Mouse (Mus musculus) R1 (cell line): Measurements from ENCODE around the gene Dnaic2.
A peak's percentile ranks its signal among the peaks of the same experiment; 100 is the strongest.

Source experiments
- DNase-seq: peaks from one replicate; pipeline ENCODE4 v3.0.0-alpha.2; 2018; ENCODE audit warnings: low read depth, low spot score

The Dnaic2 gene

DNA sequence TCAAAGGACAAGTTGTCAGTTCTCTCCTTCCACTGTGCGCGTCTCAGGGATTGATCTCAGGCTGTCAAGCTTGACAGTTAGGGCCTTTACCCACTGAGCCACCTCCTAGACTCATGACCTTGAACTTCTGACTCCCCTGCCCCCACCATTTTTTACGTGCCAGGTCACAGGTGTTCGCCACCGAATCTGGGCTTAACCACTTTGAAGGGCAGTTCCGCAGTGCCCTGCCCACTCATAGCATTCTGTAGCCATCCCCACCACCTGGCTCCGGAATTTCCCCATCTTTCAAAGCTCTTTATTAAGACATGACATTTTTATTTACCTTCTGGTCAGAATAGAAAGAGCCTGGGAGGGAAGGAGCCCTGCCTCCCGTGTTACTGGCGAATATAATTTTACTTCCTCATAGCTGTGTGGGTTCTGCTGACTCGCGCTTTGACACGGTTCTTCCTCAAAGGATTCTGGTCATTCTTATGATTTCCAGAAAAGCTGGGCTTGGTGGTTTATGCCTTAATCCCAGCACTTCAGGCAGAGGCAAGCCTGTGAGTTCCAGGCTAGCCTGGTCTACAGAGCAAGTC is 20.4 kb downstream of the Dnaic2 start:
- no peak for DNase-seq

DNA sequence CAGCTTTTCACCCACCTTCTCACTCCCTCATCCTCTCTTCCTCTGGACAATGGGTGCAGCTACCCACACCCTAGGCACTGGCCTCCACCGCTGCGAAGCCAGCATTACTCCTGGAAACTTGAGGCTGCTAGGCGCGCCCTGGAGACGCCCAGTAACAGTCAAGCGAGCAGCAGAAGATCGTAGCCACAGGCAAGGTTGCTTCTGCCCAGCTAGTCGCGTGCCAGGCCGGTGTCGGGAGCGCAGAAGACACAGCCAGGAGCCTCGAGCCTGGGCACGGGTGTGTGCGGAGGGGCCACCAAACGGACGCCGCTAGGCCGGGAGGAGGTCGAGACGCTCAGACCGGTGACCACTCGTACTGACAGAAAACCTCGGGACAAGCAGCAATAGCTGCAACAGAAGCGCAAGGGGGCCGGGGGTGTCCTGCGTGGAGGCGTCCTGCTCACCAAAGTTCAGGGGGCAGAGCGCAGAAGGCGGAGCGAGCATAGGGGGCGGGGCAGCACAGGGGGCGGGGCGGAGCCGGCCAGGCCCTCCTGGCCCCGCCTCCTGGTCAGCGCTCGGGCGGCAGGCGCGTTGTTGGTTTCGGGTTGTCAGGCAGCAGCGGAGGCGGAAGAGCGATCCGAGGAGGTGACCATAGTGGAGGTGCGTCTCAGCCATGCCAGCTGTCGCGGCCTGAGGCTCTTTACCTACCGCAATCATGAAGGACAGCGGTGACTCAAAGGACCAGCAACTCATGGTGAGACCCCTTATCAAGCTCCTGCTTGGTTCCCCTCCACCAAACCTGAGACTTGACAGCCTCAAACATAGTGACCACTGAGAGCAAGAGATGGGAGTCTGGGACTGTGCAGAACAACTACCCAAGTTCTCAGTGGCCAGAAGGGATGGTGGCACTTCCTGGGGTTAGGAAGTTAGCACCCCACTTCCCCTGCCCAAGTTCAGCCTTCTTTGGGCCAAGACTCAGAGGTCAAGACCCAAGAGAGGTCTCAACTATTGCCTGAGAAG is 37.9 kb downstream of the Dnaic2 start, which contains the start of gene Kif19a:
Gene Kif19a, plus strand, starts transcription at position 569 of the 999 bp plus-strand sequence.
- DNase-seq, result peak; percentile 55

DNA sequence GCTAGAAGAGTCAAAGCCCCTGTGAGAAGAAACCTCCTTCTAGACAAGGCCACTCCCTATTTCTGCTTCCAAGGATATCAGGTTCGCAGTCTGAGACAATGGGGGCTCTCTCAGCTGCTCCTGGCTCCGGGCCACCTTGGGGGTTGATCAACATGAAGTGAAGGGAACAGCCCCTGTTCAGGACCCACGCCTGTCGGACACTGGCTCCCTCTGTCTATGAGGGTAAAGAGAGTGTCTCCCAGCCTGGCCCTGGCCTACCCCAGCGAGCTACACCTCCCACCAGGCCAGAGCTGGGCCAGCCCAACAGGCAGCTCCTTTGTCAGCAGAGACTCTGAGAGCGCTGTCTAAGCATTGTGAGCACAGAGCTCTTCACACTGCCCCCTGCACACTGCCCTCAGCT is 42.7 kb downstream of the Dnaic2 start:
- DNase-seq, result no peak

DNA sequence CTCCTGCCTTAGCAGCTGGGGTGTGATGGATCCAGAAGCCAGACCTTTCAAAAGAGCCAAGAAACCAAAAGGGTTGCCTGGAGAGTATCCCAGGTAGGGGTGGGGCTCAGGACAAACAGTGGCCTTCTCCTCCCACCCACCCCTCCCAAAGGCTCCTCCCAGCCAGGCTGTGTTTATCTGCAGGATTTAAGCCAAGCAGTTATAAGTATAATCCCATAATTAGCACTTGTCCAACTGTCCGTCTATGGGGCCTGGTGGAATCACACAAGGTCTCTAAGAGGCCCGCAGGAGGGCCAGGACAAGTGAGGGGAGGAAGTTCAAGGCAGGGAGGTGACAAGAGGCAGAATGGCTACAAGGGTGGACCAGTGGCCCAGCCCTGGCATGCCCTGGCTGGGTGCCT is 44.7 kb downstream of the Dnaic2 start:
- DNase-seq, result no peak

DNA sequence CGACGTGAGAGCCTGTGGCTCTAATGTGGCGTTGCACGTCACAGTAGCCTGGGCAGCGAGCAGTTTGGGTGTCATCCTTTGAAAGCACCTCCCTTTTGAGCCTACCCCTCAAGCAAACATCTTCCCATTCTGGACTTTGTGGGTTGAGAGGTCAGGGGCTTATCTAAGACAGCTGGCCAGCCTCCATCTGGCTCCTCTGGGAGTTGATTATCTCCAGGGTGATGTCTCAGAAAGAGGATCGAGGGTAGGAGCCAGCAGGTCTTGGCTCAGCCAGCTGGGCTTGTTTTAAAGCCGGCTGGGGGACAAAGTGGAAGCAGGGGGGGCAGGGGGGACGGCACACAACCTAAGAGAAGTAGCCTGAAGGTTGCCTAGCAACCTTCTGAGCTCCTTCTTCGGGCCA is 52.9 kb downstream of the Dnaic2 start:
- no peak for DNase-seq

DNA sequence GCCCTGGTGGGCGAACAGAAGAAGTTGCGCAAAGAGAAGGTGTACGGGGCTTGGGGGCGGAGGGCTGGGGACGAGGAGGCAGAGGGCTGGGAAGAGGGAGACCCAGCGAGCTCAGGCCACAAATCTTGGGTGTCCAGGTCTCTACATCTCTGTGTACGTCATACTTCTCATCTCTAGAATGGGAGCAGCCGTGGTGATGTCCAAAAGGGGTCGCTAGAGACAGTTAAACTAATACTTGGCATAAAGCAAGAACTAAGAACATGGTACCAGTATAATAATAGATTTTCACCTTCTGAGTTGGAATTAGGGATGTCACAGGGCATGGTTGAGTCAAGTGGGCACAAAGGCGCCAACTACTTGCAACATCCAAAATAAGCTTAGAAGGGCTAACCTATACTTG is 58.7 kb downstream of the Dnaic2 start:
- DNase-seq, result peak; percentile 72

DNA sequence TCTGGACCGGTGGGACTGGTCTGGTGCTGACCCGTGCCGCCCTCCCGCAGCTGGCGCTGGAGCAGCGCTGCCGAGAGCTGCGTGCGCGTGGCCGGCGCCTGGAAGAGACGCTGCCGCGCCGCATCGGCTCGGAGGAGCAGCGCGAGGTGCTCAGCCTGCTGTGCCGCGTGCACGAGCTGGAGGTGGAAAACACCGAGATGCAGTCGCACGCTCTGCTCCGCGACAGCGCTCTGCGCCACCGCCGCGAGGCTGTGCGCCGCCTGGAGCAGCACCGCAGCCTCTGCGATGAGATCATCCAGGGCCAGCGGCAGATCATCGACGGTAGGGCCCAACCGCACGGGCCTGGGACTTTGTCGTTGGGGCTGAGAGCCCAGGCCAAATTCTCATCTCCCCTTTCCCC is 59.1 kb downstream of the Dnaic2 start:
- peak; percentile 44 for DNase-seq

DNA sequence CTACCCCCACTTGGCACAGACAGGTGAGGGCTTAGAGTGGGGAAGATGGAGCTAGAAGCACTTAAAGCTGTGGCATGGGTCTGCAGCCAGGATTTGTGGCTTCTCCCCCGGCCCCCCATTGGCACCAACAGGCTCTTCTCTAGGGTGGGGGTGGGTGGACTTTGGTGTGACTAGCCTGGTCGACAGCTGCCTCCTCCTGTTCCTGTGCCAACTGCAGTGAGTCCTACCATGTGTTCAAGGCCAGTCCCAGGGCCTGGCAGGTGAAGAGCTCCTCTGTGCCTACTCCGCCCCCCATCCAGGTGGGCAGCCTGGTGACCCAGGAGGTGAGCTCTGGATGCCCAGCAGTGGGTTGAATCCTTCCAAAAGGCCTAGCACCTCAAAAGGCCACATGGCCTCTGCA is 60.4 kb downstream of the Dnaic2 start:
- no peak for DNase-seq

DNA sequence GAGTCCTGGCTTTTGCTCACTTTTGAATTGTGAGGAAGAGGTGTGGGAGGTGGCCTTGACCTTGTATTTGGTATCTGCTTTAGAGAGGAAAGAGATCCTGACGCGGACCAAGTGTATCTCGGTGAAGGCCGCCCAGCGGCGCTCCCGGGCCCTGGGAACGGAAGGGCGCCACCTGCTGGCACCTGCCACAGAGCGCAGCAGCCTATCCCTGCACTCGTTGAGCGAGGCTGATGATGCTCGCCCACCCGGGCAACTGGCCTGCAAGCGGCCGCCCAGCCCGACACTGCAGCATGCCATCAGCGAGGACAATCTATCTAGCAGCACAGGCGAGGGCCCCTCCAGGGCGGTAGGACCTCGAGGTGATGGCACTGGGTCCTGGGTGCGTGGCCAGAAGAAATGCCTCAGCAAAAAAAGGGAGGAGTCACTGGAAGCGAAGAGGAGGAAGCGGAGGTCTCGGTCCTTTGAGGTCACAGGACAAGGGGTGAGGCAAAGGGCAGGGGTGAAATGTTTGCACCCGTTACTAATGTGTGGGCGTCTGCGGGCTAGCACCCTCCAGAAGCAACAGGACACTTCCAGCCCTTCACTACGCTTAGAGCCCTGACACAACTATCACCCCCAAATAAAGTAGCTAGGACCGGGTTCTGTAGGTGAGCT is 62.0 kb downstream of the Dnaic2 start:
- DNase-seq, result peak; percentile 76

DNA sequence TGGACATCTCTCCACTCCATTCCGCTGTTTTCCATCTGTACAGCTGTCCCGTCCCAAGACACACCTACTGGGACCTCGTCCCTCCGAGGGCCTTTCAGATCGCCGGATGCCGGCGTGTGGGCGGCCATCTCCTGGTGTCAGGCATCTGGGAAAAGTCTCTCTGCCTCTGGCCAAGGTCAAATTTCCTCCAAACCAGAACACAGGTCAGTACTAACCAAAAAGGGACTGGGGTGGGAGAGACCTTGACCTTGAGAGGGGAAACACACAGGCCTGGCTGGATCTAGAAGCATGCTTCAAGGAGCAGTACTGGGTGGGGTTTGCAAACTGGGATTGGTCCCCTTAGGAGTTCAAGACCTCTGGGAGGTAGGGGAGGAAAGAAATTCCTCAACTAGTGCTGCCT is 62.5 kb downstream of the Dnaic2 start:
- peak; percentile 73 for DNase-seq

DNA sequence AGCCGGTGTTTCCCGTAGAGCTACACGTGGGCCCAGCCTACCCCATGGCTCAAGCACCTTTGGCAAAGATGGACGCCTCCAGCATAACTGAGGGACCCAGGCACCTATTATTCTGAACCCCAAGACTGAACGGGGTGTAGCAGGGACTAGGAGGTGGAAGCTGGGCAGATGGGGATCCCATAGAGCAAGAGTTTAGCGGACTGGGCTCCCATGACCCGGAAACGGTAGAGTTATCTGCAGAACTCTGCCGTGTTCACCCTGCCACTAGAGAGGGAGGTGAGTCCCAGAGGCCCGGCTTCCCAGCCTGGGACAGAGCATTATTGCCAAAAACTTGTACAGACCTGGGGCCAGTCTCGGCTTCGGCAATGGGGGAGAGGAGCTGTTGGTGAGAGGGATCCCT is 63.0 kb downstream of the Dnaic2 start:
- no peak for DNase-seq

DNA sequence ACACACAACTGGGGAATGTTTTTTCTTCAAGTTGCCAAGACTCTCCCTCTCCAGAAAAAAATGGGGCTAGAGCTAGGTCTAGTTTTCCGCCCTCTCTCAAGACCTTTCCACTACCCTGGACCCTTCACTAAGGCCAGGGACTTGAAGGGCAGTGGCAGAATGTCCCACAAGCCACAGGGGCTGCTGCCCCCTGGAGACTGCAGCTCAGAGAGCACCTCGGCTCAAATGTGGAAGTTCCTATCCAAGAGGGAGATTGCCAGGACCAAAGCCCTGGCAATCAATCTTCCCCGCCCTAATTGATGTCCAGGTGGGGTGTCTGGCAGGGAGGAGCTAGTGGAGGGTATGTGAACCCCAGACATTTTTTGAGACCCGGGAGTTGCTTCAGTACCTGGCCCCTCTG is 63.6 kb downstream of the Dnaic2 start:
- DNase-seq, result no peak

DNA sequence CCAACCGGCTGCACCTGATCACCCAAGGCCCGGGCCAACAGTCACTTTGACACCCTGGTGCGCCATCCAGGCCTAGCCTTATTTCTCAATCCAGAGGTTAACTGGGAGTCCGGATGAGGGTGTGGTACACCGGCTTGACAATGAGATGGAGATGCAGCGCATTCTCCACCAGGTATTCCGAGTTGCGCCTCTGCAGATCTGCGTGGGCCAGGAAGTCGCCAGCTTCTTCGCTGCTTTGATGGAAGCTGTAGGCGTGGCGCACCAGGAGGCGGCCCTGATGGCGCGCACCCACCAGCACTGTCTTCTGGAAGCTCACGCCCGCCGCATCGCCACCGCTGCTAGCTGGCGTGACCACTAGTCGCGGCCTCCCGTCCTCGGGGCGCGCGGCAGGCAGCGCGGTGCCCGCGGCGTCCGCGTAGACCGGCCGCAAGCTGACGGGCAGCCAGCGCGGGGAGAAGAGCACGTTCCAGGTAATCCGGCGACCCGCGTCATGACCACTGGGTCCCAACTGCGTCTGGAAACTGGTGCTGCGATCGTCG is 64.2 kb downstream of the Dnaic2 start:
- DNase-seq, result peak; percentile 67

DNA sequence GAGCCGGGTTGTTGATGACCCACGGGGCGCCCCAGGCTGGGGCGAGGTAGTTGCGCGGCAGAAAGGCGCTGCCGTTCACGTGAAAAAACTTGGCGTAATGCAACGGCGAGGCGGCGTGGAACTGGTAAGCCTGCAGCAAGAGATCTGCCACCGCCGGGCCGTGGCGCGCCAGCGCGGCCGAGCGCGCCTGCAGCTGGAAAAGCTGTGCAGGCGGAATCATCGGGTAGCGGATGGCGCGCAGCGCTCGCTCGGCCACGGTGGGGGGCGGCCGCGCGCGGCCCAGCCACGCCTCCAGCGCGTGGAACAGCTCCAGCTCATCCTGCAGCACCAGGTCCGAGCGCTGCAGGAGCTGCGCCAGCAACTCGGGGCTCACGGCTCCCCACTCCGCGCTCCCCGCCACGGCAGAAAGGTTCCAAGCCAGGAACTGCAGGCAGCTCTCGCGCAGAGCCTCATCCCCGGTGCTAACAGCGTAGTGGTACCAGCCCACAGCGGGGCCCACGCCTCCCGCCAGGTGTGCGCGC is 64.7 kb downstream of the Dnaic2 start:
- peak; percentile 69 for DNase-seq

DNA sequence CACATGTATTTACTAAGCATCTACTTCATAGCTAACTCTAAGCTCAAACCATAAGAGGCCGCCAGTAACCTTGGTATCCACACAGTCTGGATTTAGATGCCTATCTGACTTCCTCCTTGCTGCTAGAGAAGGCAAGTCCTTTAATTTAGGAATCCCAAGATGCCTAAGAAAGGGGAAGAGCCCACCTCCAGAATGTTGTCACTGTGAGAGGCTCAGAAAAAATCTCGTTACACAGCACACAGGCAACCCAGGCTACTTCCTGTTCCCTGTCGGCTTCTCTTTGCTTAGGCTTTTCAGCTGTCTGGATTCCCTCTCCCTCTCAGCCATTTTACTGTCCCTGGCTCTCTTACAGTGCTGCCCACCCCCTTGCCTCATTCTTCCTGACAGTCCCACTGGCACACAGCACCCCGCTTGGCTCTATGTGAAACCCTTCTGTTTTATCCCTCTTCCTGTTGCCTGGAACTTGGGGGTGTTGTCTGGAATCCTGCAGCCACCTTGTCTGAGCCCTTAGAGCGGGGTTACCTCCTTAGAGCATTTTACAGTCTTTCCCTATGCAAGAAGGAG is 65.8 kb downstream of the Dnaic2 start:
- DNase-seq, result no peak

DNA sequence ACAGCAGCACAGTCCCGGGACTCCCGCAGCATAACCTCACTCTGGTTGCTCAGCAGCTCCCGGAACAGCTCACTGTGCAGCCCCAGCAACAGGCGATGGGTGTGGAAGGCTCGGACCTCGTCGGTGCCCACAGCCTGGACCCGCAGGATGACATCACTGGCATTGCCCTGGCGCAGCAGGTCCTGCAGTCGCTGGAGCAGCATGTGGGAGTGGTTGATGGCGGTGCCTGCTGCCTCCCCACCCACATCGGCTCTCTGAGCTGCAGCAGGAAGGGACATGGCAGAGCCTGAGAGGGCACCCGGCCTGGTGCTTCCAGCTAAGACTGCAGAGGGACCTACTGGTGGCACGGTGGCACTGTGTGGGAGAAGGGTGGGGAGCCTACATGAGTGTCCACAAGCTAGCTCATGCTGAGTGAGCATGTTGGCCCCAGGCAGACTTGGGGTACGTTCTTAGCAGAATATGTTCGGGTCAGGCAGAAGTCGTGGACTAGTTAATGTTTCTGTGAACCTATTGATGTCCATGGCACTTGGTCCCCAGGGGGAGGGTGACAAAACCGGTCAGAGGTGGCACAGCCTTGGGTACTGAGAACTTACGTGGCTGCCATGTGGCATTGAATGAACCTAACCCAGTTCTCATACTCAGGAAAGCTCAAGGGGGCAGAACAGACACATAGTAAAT is 66.8 kb downstream of the Dnaic2 start:
- no peak for DNase-seq

DNA sequence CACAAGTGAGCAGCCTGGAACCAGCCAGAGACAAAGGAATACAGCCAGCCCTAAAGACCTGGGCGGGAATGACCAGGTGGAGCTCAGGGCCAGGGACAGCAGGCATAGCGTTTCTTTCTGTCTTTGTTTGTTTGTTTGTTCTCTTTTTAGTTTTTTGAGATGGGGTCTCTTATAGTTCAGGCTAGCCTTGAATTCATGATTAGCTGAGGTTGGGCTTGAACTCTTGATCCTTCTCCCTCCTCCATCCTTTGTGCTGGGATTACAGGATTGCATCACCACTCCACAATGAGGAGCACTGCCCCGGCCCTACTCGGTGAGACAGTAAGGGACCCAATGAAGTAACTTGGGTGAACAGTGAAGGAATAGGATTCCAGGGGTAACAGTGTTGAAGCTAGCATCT is 67.5 kb downstream of the Dnaic2 start:
- DNase-seq, result no peak

DNA sequence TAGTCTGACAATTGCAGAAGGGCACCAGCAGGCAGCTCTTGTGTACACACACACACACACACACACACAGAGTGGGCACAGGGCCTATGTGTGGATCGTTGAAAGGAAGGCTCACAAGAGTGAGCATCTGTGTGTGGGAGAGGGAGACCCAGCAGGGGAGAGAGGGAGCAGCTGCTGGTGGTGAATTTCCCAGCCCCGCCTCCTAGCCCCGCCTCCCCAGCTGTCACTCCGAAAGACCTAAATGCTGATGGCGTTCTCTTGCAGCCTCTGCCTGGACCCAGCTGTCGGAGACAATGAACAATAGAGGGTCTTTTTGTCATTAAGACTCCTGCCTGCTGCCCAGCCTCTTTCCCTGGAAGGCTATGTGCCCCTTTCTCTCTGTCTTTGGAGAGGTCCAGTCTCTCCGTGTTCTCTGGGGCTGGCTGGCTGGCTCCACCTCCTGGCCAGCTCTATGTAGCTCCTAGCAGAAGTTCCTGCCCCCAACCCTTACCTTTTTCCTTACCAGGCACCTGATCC is 68.1 kb downstream of the Dnaic2 start:
- DNase-seq, result peak; percentile 81

DNA sequence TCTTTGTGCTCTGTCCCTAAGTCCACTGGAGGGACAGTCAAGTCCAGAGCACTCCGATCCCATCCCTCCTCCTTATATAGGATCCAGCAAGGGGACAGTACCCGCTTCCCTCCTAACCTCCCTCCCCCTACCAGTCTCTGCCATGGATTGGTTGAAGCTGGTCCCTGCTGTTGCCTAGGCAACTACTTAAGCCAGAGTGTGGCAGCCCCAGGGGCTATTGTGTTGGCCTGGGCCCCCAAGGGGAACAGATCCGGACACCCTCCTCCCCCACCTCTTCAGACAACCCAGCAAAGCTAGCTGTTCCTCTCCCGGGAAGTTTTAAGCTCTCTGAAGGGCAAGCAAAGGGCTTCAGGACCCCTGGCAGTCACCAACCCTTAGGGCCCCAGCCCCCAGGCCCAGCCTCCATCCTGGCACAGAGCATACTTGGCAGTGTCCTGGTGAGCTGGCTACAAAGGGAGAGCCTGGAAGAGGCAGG is 68.7 kb downstream of the Dnaic2 start, which contains the start of gene Btbd17:
Gene Btbd17, minus strand, starts transcription at position 98 of the 475 bp plus-strand sequence.
- DNase-seq, result peak; percentile 91

DNA sequence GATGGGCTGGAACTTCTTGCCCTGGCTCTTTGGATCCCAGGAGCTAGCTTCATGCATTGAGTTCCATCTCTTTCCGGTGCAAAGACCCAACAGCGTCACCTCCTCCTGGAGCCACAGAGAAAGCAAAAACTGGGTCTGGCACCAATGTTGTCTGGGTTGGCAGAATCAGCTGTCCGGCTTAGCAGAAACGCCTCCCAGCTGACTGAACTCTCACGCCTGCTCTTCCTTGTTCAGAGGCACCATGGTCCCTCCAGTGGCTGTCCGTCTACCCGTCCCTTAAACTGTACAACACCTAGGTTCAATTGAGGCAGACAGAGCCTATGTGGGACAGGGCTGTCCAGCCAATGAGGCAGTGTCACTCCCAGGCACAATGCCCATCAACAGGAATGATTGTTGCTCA is 70.0 kb downstream of the Dnaic2 start:
- DNase-seq, result no peak

DNA sequence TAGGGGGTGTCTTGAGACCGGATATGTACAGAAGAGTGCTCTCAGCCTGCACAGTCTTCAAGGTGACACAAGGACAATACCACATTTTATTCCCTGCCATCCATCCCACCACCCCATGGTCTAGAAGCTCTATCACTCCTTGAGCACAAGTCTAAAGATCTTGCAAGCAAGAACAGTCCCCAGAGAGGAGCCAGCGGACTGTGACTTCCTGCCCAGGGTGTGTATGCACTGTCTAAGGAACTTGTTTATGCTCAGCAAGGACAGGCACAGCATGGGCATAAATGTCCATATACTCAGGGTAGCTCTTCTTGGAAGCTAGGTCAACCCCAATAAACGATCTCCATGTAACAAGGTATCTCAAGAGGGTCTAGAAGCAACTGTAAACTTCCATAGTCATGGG is 70.8 kb downstream of the Dnaic2 start:
- DNase-seq, result no peak
